Mouse (Mus musculus) thymus, postnatal 25 days (tissue): ENCODE data around the gene Cacna1a.
A peak's percentile ranks its signal among the peaks of the same experiment; 100 is the strongest.

Source experiments
- DNase-seq: peaks from one replicate; pipeline ENCODE4 v3.0.0; 2022

The Cacna1a gene

DNA sequence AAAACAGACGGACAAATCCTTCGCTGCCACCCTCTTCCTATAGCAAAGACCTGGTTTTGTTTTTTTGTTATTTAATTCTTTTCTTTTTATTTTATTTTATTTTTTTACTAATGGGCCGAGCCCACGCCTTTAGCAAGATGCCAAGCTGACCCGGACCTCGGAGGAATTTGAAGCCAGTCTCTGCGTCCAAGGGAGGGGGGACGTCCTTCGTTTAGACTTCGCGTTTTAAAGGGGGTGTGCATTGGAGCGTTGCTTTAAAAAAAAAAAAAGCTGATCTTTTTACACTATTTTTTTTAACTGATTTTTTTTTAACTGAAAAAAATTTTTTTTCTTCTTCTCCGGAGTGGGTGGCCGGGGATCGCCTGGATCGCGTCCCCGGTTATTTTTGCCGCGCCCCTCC is 26.7 kb downstream of the Cacna1a start:
- no peak for DNase-seq

- DNase-seq: no peak
These were observed 27.2 kb downstream of the Cacna1a start for GRCm38 (mm10) chr8:84415378-84415898.

- no peak for DNase-seq
These were observed 27.8 kb downstream of the Cacna1a start for GRCm38 (mm10) chr8:84416041-84416440.

DNA sequence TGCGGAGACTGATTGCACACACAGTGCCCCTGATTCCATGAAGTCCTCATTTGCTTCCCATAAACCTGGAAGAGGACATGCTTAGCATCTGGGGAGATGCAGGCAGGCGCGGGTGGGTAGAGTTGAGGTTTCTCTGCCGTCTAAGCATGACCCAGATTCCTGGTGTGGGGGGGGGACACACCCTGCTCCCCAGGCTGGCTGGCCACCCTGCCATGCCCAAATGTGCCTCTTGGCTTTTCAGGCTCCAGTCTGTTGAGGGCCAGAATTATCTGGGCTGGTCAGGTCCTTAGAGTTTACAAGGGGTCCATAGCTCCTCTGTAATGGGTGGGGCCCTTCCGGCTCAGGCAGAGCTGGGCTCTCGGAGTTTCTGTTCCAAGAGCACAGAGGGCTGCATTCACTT is 28.7 kb downstream of the Cacna1a start:
- DNase-seq: no peak

- DNase-seq: no peak
These were observed 29.6 kb downstream of the Cacna1a start for GRCm38 (mm10) chr8:84417840-84418239.

DNA sequence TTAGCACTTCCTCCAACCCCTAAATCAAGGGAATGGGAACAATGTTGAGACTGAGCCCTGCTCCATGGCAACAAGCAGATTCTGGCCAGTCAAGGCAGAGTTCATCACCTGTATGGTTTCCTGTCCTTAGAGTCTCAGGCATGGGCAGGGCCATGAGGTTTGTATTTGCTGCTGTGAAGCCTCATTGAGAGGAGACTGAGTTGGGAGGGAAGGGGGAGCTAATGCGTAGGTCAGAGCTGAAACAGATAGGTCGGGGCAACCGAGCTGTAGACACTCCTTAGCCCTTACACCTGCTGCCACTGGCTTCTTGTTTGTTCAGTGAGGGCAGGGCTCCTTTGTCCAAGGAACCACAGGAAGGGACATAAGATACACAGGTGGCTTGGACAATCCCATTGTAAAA is 36.2 kb downstream of the Cacna1a start:
- DNase-seq: no peak

- DNase-seq: no peak
These were observed 37.8 kb downstream of the Cacna1a start for GRCm38 (mm10) chr8:84426087-84426486.

- DNase-seq: no peak
These were observed 38.3 kb downstream of the Cacna1a start for GRCm38 (mm10) chr8:84426582-84426981.

DNA sequence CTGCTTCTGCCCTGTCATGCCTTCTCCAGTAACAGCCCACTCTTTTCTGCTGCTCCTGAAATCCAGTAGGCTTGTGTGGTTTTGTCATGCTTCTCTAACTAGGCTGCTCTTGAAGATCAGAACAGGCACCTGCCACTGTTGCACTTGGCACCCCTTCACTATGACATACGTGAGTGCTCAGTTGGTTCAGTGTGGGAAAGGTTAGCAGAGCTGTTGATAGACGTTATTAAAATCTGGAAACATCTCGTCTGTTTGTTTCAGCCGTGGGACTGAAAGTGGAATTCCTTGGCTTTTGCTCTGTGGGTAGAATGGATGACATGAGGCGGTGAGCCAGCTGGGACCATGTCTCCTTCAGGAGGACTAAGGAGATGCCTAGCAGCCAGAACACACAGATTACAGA is 39.8 kb downstream of the Cacna1a start:
- no peak for DNase-seq

DNA sequence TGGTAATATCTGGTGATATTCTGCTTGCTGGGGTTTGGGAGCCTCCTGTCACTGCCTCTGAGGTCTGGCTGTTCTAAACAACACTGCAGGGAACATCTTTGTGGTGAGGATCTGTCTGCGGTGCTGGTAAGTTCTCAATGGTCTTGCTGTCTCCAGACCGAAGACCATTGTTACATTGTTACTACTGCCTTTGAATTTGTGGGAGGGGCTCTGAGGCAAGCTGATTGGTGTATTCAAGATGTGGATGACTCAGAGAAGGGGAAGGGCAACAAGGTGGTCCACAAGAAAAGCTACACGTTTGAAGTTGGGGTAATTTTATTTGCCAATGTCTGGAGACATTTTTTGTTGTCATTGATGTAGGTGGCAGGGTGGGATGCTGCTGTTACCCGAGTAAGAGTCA is 40.8 kb downstream of the Cacna1a start:
- DNase-seq: no peak

- no peak for DNase-seq
These were observed 41.3 kb downstream of the Cacna1a start for GRCm38 (mm10) chr8:84429492-84429891.

- no peak for DNase-seq
These were observed 47.1 kb downstream of the Cacna1a start for GRCm38 (mm10) chr8:84435370-84435769.

DNA sequence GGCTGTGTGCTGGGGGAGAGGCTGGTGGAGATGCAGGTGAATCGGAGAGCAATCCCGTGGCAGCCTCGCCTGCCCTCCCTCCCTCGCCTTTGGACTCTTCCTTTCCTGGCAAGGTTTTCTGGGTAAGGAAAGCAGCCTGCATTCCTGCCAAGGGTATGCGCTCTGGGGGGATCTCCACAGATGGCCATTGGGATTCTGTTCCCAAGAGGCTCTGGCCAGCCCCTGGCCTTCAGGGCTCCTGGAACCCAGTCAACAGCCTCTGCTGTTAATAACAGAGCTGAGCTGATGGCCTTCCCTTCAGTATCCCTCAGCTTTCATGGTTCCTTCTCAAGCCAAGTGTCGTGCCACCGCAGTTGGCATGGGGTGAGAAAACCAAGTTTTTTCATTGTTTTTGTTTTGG is 51.6 kb downstream of the Cacna1a start:
- no peak for DNase-seq

DNA sequence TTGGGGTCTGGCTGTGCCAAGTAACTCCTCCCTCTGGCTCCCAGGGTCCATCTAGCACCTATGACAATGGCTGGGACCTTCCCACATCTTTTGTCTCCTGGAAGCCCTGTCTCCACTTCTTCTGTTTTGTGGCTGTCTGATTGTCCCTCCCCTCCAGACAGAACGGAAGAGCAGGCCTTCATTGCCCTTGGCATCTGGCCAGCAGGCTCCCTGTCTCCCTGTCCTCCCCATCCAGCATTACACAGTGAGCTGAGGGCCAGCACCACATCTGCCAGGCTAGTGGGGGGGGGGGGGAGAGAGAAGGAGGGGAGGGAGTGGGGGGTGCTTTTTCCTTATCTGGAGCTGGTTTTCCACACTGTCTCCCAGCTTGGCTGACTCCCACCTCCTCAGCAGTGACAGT is 53.8 kb downstream of the Cacna1a start:
- DNase-seq: no peak

- no peak for DNase-seq
These were observed 58.3 kb downstream of the Cacna1a start for GRCm38 (mm10) chr8:84446571-84446991.

- DNase-seq: peak; percentile 30
These were observed 66.3 kb downstream of the Cacna1a start for GRCm38 (mm10) chr8:84454532-84454931.

- DNase-seq: no peak
These were observed 70.6 kb downstream of the Cacna1a start for GRCm38 (mm10) chr8:84458853-84459252.

- no peak for DNase-seq
These were observed 71.0 kb downstream of the Cacna1a start for GRCm38 (mm10) chr8:84459276-84459675.

DNA sequence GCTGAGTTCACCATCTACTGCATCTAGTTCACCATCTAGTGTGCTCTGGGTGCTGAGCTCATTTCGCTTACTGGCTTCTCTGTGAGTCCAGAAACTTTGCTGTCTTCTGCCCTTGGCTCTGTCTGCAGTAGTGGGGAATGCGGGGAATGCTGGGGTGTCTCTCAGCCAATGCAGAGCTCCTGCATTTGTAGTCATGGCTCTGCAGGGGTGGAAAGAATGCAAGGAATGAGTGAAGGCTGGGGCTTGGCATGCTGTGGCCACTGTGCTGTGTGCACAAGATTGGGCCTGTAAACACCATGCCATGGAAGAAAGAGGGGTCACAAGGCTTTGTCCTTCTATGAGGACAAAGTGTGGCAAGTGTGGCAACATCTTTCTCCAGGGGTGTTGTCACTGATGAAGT is 72.5 kb downstream of the Cacna1a start:
- DNase-seq: no peak

GRCm38 (mm10) chr8:84466932-84467331 is 78.7 kb downstream of the Cacna1a start:
- no peak for DNase-seq

GRCm38 (mm10) chr8:84469076-84469475 is 80.8 kb downstream of the Cacna1a start:
- DNase-seq: no peak

DNA sequence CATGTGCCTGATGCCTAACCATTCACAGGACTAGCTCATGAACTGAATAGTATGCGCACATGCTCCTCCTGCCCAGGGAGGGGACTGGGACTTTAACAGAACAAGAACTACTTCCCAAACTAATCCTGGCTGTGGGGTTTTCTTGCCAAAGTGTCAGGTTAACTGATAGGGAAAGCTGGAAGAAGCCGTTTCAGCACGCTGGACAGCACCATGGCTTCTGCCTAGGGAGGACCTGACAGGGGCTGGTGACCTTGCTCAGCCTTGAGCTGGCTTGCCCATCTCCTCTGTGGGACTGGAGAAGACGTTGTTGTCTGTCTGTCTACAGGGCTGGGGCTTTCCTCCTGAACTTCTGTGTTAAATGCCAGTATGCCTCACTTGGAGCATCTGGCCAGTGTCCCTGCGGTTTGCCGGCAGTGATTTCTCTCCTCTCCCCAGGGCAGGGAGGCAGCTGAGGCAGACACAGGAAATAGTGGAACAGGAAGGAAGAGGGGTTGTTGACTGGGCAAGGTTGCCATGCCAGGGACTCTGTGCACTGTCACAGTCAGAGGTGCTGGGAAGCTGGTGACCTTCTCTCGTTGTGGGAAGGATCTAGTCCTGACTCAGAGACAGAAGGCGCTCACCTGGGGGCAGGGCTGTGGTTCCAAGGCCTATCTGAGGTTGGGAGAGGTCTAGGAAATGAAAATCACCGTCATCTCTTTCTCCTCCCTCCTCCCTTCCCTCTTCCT is 83.2 kb downstream of the Cacna1a start:
- peak; percentile 37 for DNase-seq

GRCm38 (mm10) chr8:84474456-84474855 is 86.2 kb downstream of the Cacna1a start:
- DNase-seq: peak; percentile 1

GRCm38 (mm10) chr8:84477341-84477740 is 89.1 kb downstream of the Cacna1a start:
- no peak for DNase-seq

- no peak for DNase-seq
These were observed 94.8 kb downstream of the Cacna1a start for GRCm38 (mm10) chr8:84483004-84483403.
